Mouse (Mus musculus): Measurements from ENCODE around the gene Lrp1.
"Not testable (repeated sequence)": the region's sequence is repeated elsewhere in the genome, so short reads cannot be mapped to it uniquely, and the experiment has no call there.

Gene Lrp1

GRCm38 (mm10) chr10:127620406-127621190, at the start of gene Lrp1:
TSS of gene Lrp1 (minus strand) at chr10:127621148.
- no peak for DNase-seq (ENCODE audit: low read depth, low spot score)

- peak; percentile 50 for DNase-seq (ENCODE audit: low read depth, low spot score)
Measured at GRCm38 (mm10) chr10:127670185-127670584, 49.2 kb upstream of the Lrp1 start.

GRCm38 (mm10) chr10:127669170-127669569, 48.2 kb upstream of the Lrp1 start:
- no peak for DNase-seq (ENCODE audit: low read depth, low spot score)

GRCm38 (mm10) chr10:127668093-127669050, 47.4 kb upstream of the Lrp1 start, which contains the start of gene Nab2:
TSS of gene Nab2 (minus strand) at chr10:127668568.
- peak; percentile 92 for DNase-seq (ENCODE audit: low read depth, low spot score)

- peak; percentile 82 for DNase-seq (ENCODE audit: low read depth, low spot score)
Measured at GRCm38 (mm10) chr10:127667269-127668092, 46.5 kb upstream of the Lrp1 start.

- DNase-seq (ENCODE audit: low read depth, low spot score): peak; percentile 89
Measured at GRCm38 (mm10) chr10:127666501-127667268, 45.7 kb upstream of the Lrp1 start, which contains the start of gene Nemp1. TSS of gene Nemp1 (plus strand) at chr10:127666901.

- DNase-seq (ENCODE audit: low read depth, low spot score): peak; percentile 66
Measured at GRCm38 (mm10) chr10:127665366-127666181, 44.6 kb upstream of the Lrp1 start.

- DNase-seq (ENCODE audit: low read depth, low spot score): peak; percentile 14
Measured at GRCm38 (mm10) chr10:127664891-127665290, 43.9 kb upstream of the Lrp1 start.

- peak; percentile 14 for DNase-seq (ENCODE audit: low read depth, low spot score)
Measured at GRCm38 (mm10) chr10:127664166-127664565, 43.2 kb upstream of the Lrp1 start.

GRCm38 (mm10) chr10:127663590-127663989, 42.6 kb upstream of the Lrp1 start:
- peak; percentile 15 for DNase-seq (ENCODE audit: low read depth, low spot score)

GRCm38 (mm10) chr10:127662666-127663253, 41.8 kb upstream of the Lrp1 start:
- DNase-seq (ENCODE audit: low read depth, low spot score): peak; percentile 50

- DNase-seq (ENCODE audit: low read depth, low spot score): peak; percentile 88
Measured at GRCm38 (mm10) chr10:127661915-127662663, 41.1 kb upstream of the Lrp1 start.

GRCm38 (mm10) chr10:127661291-127661914, 40.5 kb upstream of the Lrp1 start:
- DNase-seq (ENCODE audit: low read depth, low spot score): no peak

- no peak for DNase-seq (ENCODE audit: low read depth, low spot score)
Measured at GRCm38 (mm10) chr10:127659551-127659950, 38.6 kb upstream of the Lrp1 start.

- DNase-seq (ENCODE audit: low read depth, low spot score): peak; percentile 38
Measured at GRCm38 (mm10) chr10:127658076-127658475, 37.1 kb upstream of the Lrp1 start.

- DNase-seq (ENCODE audit: low read depth, low spot score): not testable (repeated sequence)
Measured at GRCm38 (mm10) chr10:127657617-127658016, 36.7 kb upstream of the Lrp1 start.

- DNase-seq (ENCODE audit: low read depth, low spot score): peak; percentile 32
Measured at GRCm38 (mm10) chr10:127654970-127655579, 34.1 kb upstream of the Lrp1 start.
